Mouse (Mus musculus) neural tube, embryonic 13.5 days (tissue): ENCODE results near the gene Magi2. TPM values are rescaled to one million over a fixed set of nuclear protein-coding genes. Genes with fewer than 3 reads are reported as not detected.

Experiments used
- ATAC-seq: fragments of 200-750 bp; cut with Nextera tagmentation; 2 replicates; pipeline ENCODE4 v1.8.0; 2017; ENCODE audit warnings: low read depth, mild to moderate bottlenecking, moderate TSS enrichment, moderate library complexity
- H3K27ac ChIP-seq: fragments of 300-500 bp; sonication (generic); replicated peaks from 2 replicates; pipeline ENCODE4 v1.5.1; 2015; ENCODE audit warnings: moderate library complexity, mild to moderate bottlenecking, inconsistent platforms
- H3K27me3 ChIP-seq: fragments of 300-500 bp; sonication (generic); 2 replicates; pipeline ENCODE4 v1.6.1; 2015; ENCODE audit warnings: mild to moderate bottlenecking, inconsistent platforms
- H3K36me3 ChIP-seq: fragments of 300-500 bp; sonication (generic); 2 replicates; pipeline ENCODE4 v1.6.1; 2015; ENCODE audit warnings: mild to moderate bottlenecking, inconsistent platforms
- H3K4me1 ChIP-seq: fragments of 300-500 bp; sonication (generic); replicated peaks from 2 replicates; pipeline ENCODE4 v1.6.1; 2015; ENCODE audit warnings: inconsistent platforms
- H3K4me2 ChIP-seq: fragments of 300-500 bp; sonication (generic); 2 replicates; pipeline ENCODE4 v1.6.1; 2015; ENCODE audit warnings: inconsistent platforms, mild to moderate bottlenecking, moderate library complexity
- H3K4me3 ChIP-seq: fragments of 300-500 bp; sonication (generic); 2 replicates; pipeline ENCODE4 v1.5.1; 2015; ENCODE audit warnings: mild to moderate bottlenecking, inconsistent platforms
- H3K9ac ChIP-seq: fragments of 300-500 bp; sonication (generic); 2 replicates; pipeline ENCODE4 v1.6.1; 2015; ENCODE audit warnings: moderate library complexity, mild to moderate bottlenecking, inconsistent platforms
- H3K9me3 ChIP-seq: fragments of 300-500 bp; sonication (generic); 2 replicates; pipeline ENCODE4 v1.6.1; 2016; ENCODE audit warnings: inconsistent platforms
- WGBS: fragments of 180-500 bp; shearing (Covaris S2); methylation state at CpG from one replicate; pipeline ENCODE4 v1.1.7; 2015; 5-methylcytosine and 5-hydroxymethylcytosine counted together
- polyA plus RNA-seq: library from polyadenylated mRNA; unstranded; fragments of >200 nt; fragmentation: Nextera tagmentation; extraction: Ambion mirVana; gene quantifications from 2 replicates; pipeline ENCODE4 v1.2.1, GENCODE M21; 2015

Magi2 gene
- polyA plus RNA-seq, 1 experiment from 2014 or later, result 23.1 TPM

GRCm38 (mm10) chr5:19982031-19982430 lies 755.2 kb downstream of the Magi2 start:
- Histone ChIP-seq H3K4me2 (no peak overlapping the region), H3K27ac (peak overlapping the region; percentile 67), H3K27me3 (no peaks in the 10 kb centered on the region), H3K36me3 (no peaks in the 10 kb centered on the region), H3K9ac (no peak overlapping the region), H3K9me3 (no peaks in the 10 kb centered on the region), H3K4me1 (peaks cover 26% of the 10 kb centered on the region), H3K4me3 (no peak overlapping the region)
- peak; percentile 89 for ATAC-seq
- WGBS, result 28% methylated on average over 3 of the region's 3 CpGs

- ATAC-seq, result no peak
- WGBS, result 79% methylated on average over 6 of the region's 6 CpGs
- H3K4me1 ChIP-seq, result 0 out of 2 replicates have a peak, but pooled peaks cover 3% of the 10 kb centered on the region
These were observed 772.6 kb downstream of the Magi2 start for GRCm38 (mm10) chr5:19999486-19999885.

DNA sequence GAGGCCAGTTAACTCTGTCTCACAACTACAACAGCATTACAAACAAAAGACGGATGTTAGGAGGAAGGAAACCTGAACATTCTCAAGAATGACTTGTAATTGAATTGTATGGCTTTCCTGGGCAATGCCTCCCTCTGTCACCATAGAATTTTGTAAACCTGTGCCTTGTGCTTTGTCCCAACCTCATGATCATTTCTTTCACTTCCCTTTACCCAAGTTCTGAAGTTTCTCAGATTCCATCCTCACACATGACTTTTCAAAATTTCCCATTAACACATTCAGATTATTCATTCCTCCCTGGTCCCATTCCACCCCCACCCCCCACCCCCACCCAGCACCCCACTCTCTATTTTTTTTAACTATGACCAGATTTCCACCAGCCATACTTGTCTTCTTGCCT lies 773.1 kb downstream of the Magi2 start:
- Histone ChIP-seq H3K36me3 (no peaks in the 10 kb centered on the region), H3K4me2 (no peak overlapping the region), H3K4me1 (0 out of 2 replicates have a peak, but pooled peaks cover 3% of the 10 kb centered on the region), H3K9me3 (no peaks in the 10 kb centered on the region), H3K27me3 (no peaks in the 10 kb centered on the region), H3K4me3 (no peak overlapping the region), H3K9ac (no peak overlapping the region), H3K27ac (no peak overlapping the region)
- no peak for ATAC-seq
- WGBS, result 91% methylated on average over 1 of the region's 1 CpGs

More at GRCm38 (mm10) chr5:19999486-19999885, 772.6 kb downstream of the Magi2 start:
- Histone ChIP-seq H3K27me3 (no peaks in the 10 kb centered on the region), H3K36me3 (no peaks in the 10 kb centered on the region), H3K4me3 (no peak overlapping the region), H3K9me3 (no peaks in the 10 kb centered on the region), H3K27ac (no peak overlapping the region), H3K4me2 (no peak overlapping the region), H3K9ac (no peak overlapping the region)

DNA sequence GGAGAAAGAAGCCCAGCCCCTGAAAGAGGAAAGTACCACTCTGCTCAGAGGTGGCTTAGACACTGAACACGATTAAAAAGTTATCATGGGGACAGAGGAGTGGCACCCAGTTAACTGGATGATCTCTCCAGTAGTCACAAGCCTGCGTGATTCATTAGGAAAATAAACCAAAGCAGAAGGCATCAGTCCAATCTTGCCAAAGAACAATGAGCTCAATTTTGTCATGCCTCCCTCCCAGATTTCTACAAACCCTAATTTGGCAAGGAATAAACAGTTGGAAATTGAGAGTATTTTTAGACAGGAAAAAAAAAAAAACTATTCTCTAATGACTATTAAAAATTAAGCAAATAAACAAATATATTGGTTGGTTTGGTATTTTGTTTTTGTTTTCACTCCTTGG lies 779.8 kb downstream of the Magi2 start:
- WGBS, result 84% methylated on average over 2 of the region's 2 CpGs
- H3K4me2 ChIP-seq, result no peak overlapping the region
- H3K9me3 ChIP-seq, result no peaks in the 10 kb centered on the region
- no peak overlapping the region for H3K4me3 ChIP-seq
- no peaks in the 10 kb centered on the region for H3K27me3 ChIP-seq
- 0 out of 2 replicates have a peak, but pooled peaks cover 3% of the 10 kb centered on the region for H3K4me1 ChIP-seq
- ATAC-seq, result no peak
- H3K27ac ChIP-seq, result no peak overlapping the region
- no peak overlapping the region for H3K9ac ChIP-seq
- no peaks in the 10 kb centered on the region for H3K36me3 ChIP-seq

GRCm38 (mm10) chr5:20007246-20007645 lies 780.4 kb downstream of the Magi2 start:
- Histone ChIP-seq H3K4me3 (no peak overlapping the region), H3K9me3 (no peaks in the 10 kb centered on the region), H3K36me3 (peaks cover 4% of the 10 kb centered on the region; the same call in 1 of the 2 replicates), H3K9ac (no peak overlapping the region), H3K27ac (no peak overlapping the region), H3K4me1 (no peaks in the 10 kb centered on the region), H3K27me3 (no peaks in the 10 kb centered on the region), H3K4me2 (no peak overlapping the region)
- 90% methylated on average over 8 of the region's 8 CpGs for WGBS
- ATAC-seq, result no peak

- Histone ChIP-seq H3K9me3 (no peaks in the 10 kb centered on the region), H3K4me1 (no peaks in the 10 kb centered on the region)
- WGBS, result 35% methylated on average over 7 of the region's 7 CpGs
These were observed 783.4 kb downstream of the Magi2 start for GRCm38 (mm10) chr5:20010210-20010609.

DNA sequence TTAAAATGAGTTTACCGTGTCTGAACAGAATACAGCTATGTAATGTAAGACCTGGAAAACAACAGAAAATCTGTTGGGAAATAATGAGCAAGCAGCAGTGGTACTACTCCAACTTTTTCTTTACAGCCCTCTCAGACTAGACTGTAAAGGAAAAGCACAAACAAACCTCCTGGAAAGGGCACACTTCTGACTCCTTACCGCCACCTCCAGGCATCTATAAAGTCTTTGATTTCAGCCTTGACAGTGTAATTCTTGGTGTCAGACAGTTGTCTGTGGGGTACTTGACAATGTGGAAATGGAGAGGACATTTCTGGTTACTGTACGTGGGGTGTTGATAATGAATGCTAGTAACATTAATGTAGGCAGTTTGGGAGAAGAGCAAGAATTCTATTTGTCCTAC lies 791.2 kb downstream of the Magi2 start:
- Histone ChIP-seq H3K4me1 (0 out of 2 replicates have a peak, but pooled peaks cover 8% of the 10 kb centered on the region), H3K4me3 (no peak overlapping the region), H3K4me2 (no peak overlapping the region), H3K36me3 (no peaks in the 10 kb centered on the region), H3K27ac (no peak overlapping the region), H3K9ac (no peak overlapping the region), H3K27me3 (no peaks in the 10 kb centered on the region), H3K9me3 (no peaks in the 10 kb centered on the region)
- no peak for ATAC-seq
- 77% methylated on average over 3 of the region's 3 CpGs for WGBS

More at GRCm38 (mm10) chr5:20010210-20010609, 783.4 kb downstream of the Magi2 start:
- Histone ChIP-seq H3K36me3 (peaks cover 5% of the 10 kb centered on the region; the same call in 1 of the 2 replicates), H3K4me3 (no peak overlapping the region), H3K27ac (no peak overlapping the region), H3K27me3 (no peaks in the 10 kb centered on the region), H3K9ac (no peak overlapping the region), H3K4me2 (no peak overlapping the region)
- ATAC-seq, result no peak

DNA sequence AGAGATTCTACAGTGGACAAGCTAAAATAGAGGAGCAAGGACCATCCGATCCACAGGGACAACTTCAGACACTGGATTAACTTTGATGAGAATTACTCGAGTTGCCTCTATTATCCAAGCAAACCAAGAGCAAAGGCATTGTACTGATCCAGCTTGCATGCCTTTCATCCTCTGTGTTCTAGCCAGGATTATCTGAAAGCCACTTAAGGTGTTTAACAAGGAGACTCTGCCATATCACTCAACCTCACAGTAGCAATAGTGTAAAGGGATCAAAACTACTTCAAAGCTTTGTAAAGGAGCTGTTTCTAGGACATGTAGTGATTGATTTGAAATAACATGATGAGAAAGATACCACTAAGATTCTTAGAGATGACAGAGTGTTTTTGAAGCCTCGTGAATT lies 819.8 kb downstream of the Magi2 start:
- peaks cover 11% of the 10 kb centered on the region; the same call in 1 of the 2 replicates for H3K4me1 ChIP-seq
- no peaks in the 10 kb centered on the region for H3K9me3 ChIP-seq
- no peak for ATAC-seq
- 75% methylated on average over 3 of the region's 3 CpGs for WGBS
- no peak overlapping the region for H3K4me3 ChIP-seq
- no peaks in the 10 kb centered on the region for H3K36me3 ChIP-seq
- H3K27me3 ChIP-seq, result no peaks in the 10 kb centered on the region
- H3K9ac ChIP-seq, result no peak overlapping the region
- H3K4me2 ChIP-seq, result no peak overlapping the region
- no peak overlapping the region for H3K27ac ChIP-seq

GRCm38 (mm10) chr5:20048386-20048785 lies 821.5 kb downstream of the Magi2 start:
- H3K27ac ChIP-seq, result no peak overlapping the region
- H3K36me3 ChIP-seq, result no peaks in the 10 kb centered on the region
- H3K9ac ChIP-seq, result no peak overlapping the region
- H3K4me2 ChIP-seq, result no peak overlapping the region
- H3K4me1 ChIP-seq, result peaks cover 11% of the 10 kb centered on the region; the same call in 1 of the 2 replicates
- no peak overlapping the region for H3K4me3 ChIP-seq
- no peaks in the 10 kb centered on the region for H3K27me3 ChIP-seq
- WGBS, result 96% methylated on average over 2 of the region's 2 CpGs
- H3K9me3 ChIP-seq, result no peaks in the 10 kb centered on the region
- no peak for ATAC-seq

- H3K4me1 ChIP-seq, result peaks cover 11% of the 10 kb centered on the region; the same call in 1 of the 2 replicates
- H3K4me2 ChIP-seq, result no peak overlapping the region
- 23% methylated on average over 1 of the region's 1 CpGs for WGBS
- H3K9ac ChIP-seq, result no peak overlapping the region
- no peaks in the 10 kb centered on the region for H3K9me3 ChIP-seq
- ATAC-seq, result no peak
- no peaks in the 10 kb centered on the region for H3K27me3 ChIP-seq
- H3K36me3 ChIP-seq, result no peaks in the 10 kb centered on the region
- H3K27ac ChIP-seq, result no peak overlapping the region
- H3K4me3 ChIP-seq, result no peak overlapping the region
These were observed 823.4 kb downstream of the Magi2 start for GRCm38 (mm10) chr5:20050284-20050683.

DNA sequence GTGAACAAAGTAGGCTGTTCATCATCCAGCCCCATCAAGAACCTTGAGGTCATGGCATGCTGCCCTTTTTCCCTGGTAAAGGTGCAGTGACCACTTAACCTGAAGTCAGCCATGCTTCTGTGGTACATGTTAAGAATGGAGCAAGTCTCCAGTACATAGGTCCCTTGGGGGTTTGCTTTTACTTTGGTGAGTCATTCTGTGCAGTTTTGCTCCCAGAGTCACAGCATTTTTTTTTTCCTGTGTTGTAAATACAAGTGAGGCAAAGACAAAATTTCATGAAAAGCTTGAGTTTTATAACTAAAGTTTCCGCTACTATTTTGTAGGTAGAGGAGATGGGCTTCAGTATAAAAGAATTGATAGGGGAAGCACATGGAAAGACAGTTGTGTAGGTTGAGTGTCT lies 828.2 kb downstream of the Magi2 start:
- WGBS, result 97% methylated on average over 1 of the region's 1 CpGs
- Histone ChIP-seq H3K4me3 (no peak overlapping the region), H3K27ac (no peak overlapping the region), H3K27me3 (no peaks in the 10 kb centered on the region), H3K9ac (no peak overlapping the region), H3K4me1 (peaks cover 16% of the 10 kb centered on the region), H3K9me3 (no peaks in the 10 kb centered on the region), H3K36me3 (no peaks in the 10 kb centered on the region), H3K4me2 (no peak overlapping the region)
- ATAC-seq, result no peak

DNA sequence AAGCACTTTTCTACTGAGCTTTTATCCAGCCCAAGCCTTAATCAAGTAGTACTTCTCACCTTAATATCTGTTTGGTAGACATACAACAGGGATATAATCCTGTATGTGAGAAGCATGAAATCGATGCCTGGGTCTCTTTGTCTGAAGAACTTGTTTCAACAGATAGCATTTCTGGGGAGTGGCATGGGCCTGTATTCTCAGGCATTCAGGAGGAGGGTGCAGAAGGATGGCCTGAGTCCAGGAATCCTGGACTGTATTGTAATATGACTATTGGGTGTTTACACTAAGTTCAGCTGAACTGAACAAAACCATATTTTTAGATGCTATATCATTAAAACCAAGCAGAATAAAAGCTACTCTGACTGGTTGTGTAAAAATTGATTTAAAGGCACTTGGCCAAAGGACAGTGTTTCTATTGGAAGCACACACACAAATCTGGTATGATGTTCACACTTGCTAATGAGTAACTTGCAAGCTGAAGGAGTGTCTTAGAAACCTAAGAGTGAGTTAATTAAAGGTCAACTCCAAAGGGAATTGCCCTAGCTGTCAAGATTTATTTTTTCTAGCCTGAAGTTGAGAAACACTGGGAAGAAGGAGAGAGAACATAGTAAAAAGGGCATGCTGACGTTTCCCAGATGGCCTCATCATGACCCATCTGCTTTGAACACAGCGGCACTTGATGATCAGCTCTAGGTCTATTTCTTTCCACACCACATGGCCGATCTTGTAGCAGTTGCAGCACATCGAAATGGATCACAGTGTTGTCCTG lies 829.4 kb downstream of the Magi2 start:
- peak; percentile 36; the same call in 1 of the 2 replicates for ATAC-seq
- 55% methylated on average over 5 of the region's 5 CpGs for WGBS
- Histone ChIP-seq H3K9me3 (no peaks in the 10 kb centered on the region), H3K36me3 (no peaks in the 10 kb centered on the region), H3K27me3 (no peaks in the 10 kb centered on the region), H3K4me1 (peaks cover 11% of the 10 kb centered on the region), H3K4me2 (no peak overlapping the region), H3K27ac (no peak overlapping the region), H3K9ac (no peak overlapping the region), H3K4me3 (no peak overlapping the region)
